Mouse (Mus musculus) forebrain, postnatal 0 days (tissue): ENCODE measurements around the gene Smyd5. TPM values are rescaled to one million over a fixed set of nuclear protein-coding genes. Genes with fewer than 3 reads are reported as not detected.
"Not testable (repeated sequence)": the region's sequence is repeated elsewhere in the genome, so short reads cannot be mapped to it uniquely, and the experiment has no call there.

Experiments used
- ATAC-seq: fragments of 200-750 bp; cut with Nextera tagmentation; 2 replicates; pipeline ENCODE4 v1.8.0; 2017; ENCODE audit warnings: mild to moderate bottlenecking, moderate library complexity
- DNase-seq: peaks from one replicate; pipeline ENCODE4 v3.0.0-alpha.2; 2015
- H3K27ac ChIP-seq: fragments of 300-500 bp; sonication (generic); 2 replicates; pipeline ENCODE4 v1.5.1; 2014; ENCODE audit warnings: low read depth, mild to moderate bottlenecking, antibody characterized with exemption, low read length, moderate library complexity, mixed read lengths
- H3K27me3 ChIP-seq: fragments of 300-500 bp; sonication (generic); 2 replicates; pipeline ENCODE4 v1.6.1; 2014; ENCODE audit warnings: mild to moderate bottlenecking, low read length, mixed read lengths; ENCODE audit not compliant: insufficient read depth
- H3K36me3 ChIP-seq: fragments of 300-500 bp; sonication (generic); 2 replicates; pipeline ENCODE4 v1.6.1; 2014; ENCODE audit warnings: mild to moderate bottlenecking, moderate library complexity; ENCODE audit not compliant: insufficient read depth
- H3K4me1 ChIP-seq: fragments of 300-500 bp; sonication (generic); 2 replicates; pipeline ENCODE4 v1.6.1; 2014; ENCODE audit warnings: antibody characterized with exemption; ENCODE audit not compliant: insufficient read depth
- H3K4me2 ChIP-seq: fragments of 300-500 bp; sonication (generic); 2 replicates; pipeline ENCODE4 v1.6.1; 2014; ENCODE audit warnings: low read depth, mild to moderate bottlenecking, moderate library complexity
- H3K4me3 ChIP-seq: fragments of 300-500 bp; sonication (generic); 2 replicates; pipeline ENCODE4 v1.5.1; 2014; ENCODE audit warnings: low read depth, low read length, mixed read lengths
- H3K9ac ChIP-seq: fragments of 300-500 bp; sonication (generic); 2 replicates; pipeline ENCODE4 v1.6.1; 2014; ENCODE audit warnings: mild to moderate bottlenecking
- H3K9me3 ChIP-seq: fragments of 300-500 bp; sonication (generic); 2 replicates; pipeline ENCODE4 v1.6.1; 2016; ENCODE audit warnings: low read length
- CTCF ChIP-seq: sonication (generic); IDR thresholded peaks from 2 replicates; pipeline ENCODE4 v1.5.1; 2016; ENCODE audit warnings: antibody characterized with exemption, control low read depth, low read depth
- WGBS: fragments of 180-500 bp; shearing (Covaris S2); extraction: QIAGEN DNeasy Blood & Tissue Kit; methylation state at CpG from one replicate; pipeline ENCODE4 v1.1.7; 2014; 5-methylcytosine and 5-hydroxymethylcytosine counted together
- polyA plus RNA-seq: library from polyadenylated mRNA; unstranded; fragments of >200 nt; fragmentation: Nextera tagmentation; extraction: Ambion mirVana; gene quantifications from 2 replicates; pipeline ENCODE4 v1.2.1, GENCODE M21; 2015
- total RNA-seq: library from RNA; depleted of rRNA; stranded (reverse); fragments of >200 nt; gene quantifications from 2 replicates; pipeline ENCODE4 v1.2.3, GENCODE M21; 2014

Gene Smyd5
- total and polyA plus RNA-seq, 2 experiments from 2014 or later: 61.7 to 65.8 TPM

DNA sequence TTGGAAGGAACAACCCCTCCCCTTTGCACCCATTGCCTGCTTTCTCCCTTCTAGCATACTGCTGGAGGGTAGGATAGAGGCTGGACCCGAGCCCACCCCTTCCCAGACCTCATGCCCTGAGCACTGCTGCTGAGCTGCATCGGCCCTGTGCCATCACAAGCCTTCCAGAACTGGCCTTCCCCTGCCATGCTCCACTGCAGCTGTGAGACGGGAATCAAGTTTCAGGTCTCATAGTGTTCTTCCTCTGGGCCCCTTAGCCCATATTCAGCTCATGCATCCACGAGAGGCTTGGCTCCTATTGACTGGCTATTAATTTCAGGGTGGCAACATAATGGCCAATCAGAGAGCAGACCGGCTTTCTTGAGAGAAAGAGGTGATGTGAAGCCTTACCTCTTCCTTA lies 13.5 kb downstream of the Smyd5 start:
- H3K9ac ChIP-seq: no peak overlapping the region
- peaks cover 37% of the 10 kb centered on the region for H3K36me3 ChIP-seq
- 79% methylated on average over 5 of the region's 5 CpGs for WGBS
- no peaks in the 10 kb centered on the region for H3K4me1 ChIP-seq
- TF ChIP-seq CTCF: no peak
- no peaks in the 10 kb centered on the region for H3K9me3 ChIP-seq
- H3K4me2 ChIP-seq: no peak overlapping the region
- ATAC-seq (no peak), DNase-seq (no peak)
- no peak overlapping the region for H3K27ac ChIP-seq
- no peak overlapping the region for H3K4me3 ChIP-seq
- H3K27me3 ChIP-seq: no peaks in the 10 kb centered on the region

DNA sequence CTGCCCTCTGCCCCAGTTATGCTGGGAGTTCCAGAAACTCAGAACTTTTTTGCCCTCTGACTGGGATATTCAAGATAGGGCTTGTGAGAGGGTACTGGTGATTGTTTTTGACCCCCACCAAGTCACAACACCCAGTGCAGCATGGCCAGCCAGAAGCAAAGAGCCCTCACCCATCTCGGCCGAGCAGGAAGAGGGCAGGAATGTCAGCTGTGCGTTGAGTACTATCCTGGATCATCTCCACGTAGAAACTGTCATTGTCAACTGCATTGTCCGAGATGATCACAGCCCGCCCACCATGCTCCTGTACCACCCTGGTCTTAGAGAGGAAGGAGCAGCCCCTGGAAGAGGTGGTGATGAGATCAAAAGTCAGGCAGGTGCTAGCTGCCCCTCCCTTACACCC lies 15.6 kb downstream of the Smyd5 start:
- Histone ChIP-seq H3K27me3 (no peaks in the 10 kb centered on the region), H3K27ac (no peak overlapping the region), H3K9ac (no peak overlapping the region), H3K4me3 (no peak overlapping the region), H3K9me3 (no peaks in the 10 kb centered on the region), H3K4me2 (no peak overlapping the region), H3K36me3 (peaks cover 19% of the 10 kb centered on the region), H3K4me1 (no peaks in the 10 kb centered on the region)
- TF ChIP-seq CTCF: no peak
- DNase-seq (no peak), ATAC-seq (no peak)
- 89% methylated on average over 6 of the region's 6 CpGs for WGBS

GRCm38 (mm10) chr6:85450140-85450539 lies 18.4 kb downstream of the Smyd5 start:
- 50% methylated on average over 1 of the region's 1 CpGs for WGBS

GRCm38 (mm10) chr6:85450697-85451663 lies 19.2 kb downstream of the Smyd5 start, which contains the start of gene Cct7:
Cct7 (plus strand) TSS chr6:85451514.
- peak; percentile 93 for ATAC-seq

More at GRCm38 (mm10) chr6:85450140-85450539, 18.4 kb downstream of the Smyd5 start:
- Histone ChIP-seq H3K4me1 (peaks cover 22% of the 10 kb centered on the region), H3K4me2 (peak overlapping the region; percentile 93; the same call in 1 of the 2 replicates)
- not testable (repeated sequence) for H3K4me3 ChIP-seq, H3K9me3 ChIP-seq, DNase-seq, H3K36me3 ChIP-seq, H3K9ac ChIP-seq, H3K27me3 ChIP-seq, H3K27ac ChIP-seq, ATAC-seq

GRCm38 (mm10) chr6:85451664-85452410 lies 20.0 kb downstream of the Smyd5 start, which contains the start of gene Pradc1:
Pradc1 (minus strand) TSS chr6:85451970.
- no peaks in the 10 kb centered on the region for H3K9me3 ChIP-seq
- no peaks in the 10 kb centered on the region for H3K36me3 ChIP-seq
- DNase-seq: peak; percentile 98
- H3K4me2 ChIP-seq: peak within 1 kb of the TSS; percentile 93
- peak within 1 kb of the TSS; percentile 94 for H3K27ac ChIP-seq
- H3K27me3 ChIP-seq: no peaks in the 10 kb centered on the region
- TF ChIP-seq CTCF: no peak
- H3K9ac ChIP-seq: peak within 1 kb of the TSS; percentile 66
- H3K4me3 ChIP-seq: peak within 1 kb of the TSS; percentile 82
- WGBS: 1% methylated on average over 54 of the region's 54 CpGs
- peak; percentile 92 for ATAC-seq
- peaks cover 24% of the 10 kb centered on the region for H3K4me1 ChIP-seq

More at GRCm38 (mm10) chr6:85450697-85451663, 19.2 kb downstream of the Smyd5 start, which contains the start of gene Cct7:
- no peaks in the 10 kb centered on the region for H3K27me3 ChIP-seq
- peak; percentile 74 for TF ChIP-seq CTCF
- H3K4me1 ChIP-seq: peaks cover 24% of the 10 kb centered on the region
- peaks cover 7% of the 10 kb centered on the region; the same call in 1 of the 2 replicates for H3K36me3 ChIP-seq
- H3K27ac ChIP-seq: peak within 1 kb of the TSS; percentile 94
- H3K9me3 ChIP-seq: no peaks in the 10 kb centered on the region
- H3K9ac ChIP-seq: peak within 1 kb of the TSS; percentile 66
- H3K4me3 ChIP-seq: peak within 1 kb of the TSS; percentile 82
- peak; percentile 99 for DNase-seq
- H3K4me2 ChIP-seq: peak within 1 kb of the TSS; percentile 93
- WGBS: 4% methylated on average over 85 of the region's 96 CpGs

DNA sequence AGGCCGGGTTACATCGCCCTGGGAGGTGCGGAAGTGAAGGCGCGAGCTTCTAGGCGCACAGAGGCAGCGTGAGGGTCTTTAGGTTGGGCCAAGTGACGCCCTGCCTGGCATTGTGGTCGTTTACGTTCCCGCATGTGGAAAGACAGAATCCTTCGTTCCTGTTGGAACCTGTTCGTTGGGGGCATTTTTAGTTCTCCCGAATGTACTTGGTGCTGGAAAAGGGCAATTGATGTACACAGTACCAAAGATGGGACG lies 20.5 kb downstream of the Smyd5 start:
- H3K27ac ChIP-seq: peak overlapping the region; percentile 94
- peaks cover 24% of the 10 kb centered on the region for H3K4me1 ChIP-seq
- H3K27me3 ChIP-seq: no peaks in the 10 kb centered on the region
- no peaks in the 10 kb centered on the region for H3K36me3 ChIP-seq
- WGBS: 0% methylated on average over 15 of the region's 15 CpGs
- no peaks in the 10 kb centered on the region for H3K9me3 ChIP-seq
- H3K9ac ChIP-seq: peak overlapping the region; percentile 66
- peak overlapping the region; percentile 82 for H3K4me3 ChIP-seq
- TF ChIP-seq CTCF: no peak
- H3K4me2 ChIP-seq: peak overlapping the region; percentile 93
- DNase-seq: no peak
- ATAC-seq: peak; percentile 5
